Mouse (Mus musculus) macrophage (primary cell): ENCODE results near the gene Nos1ap. TPM values are rescaled to one million over a fixed set of nuclear protein-coding genes. Genes with fewer than 3 reads are reported as not detected.

Experiments
- H3K27ac ChIP-seq: fragments of 350-480 bp; formaldehyde crosslinking; 2 replicates; pipeline ENCODE4 v1.9.0; 2021
- H3K36me3 ChIP-seq: fragments of 350-480 bp; formaldehyde crosslinking; 2 replicates; pipeline ENCODE4 v1.9.0; 2021; ENCODE audit errors: inconsistent target
- H3K4me3 ChIP-seq: fragments of 350-480 bp; formaldehyde crosslinking; 2 replicates; pipeline ENCODE4 v1.9.0; 2021; ENCODE audit errors: inconsistent target
- H3K79me2 ChIP-seq: fragments of 350-480 bp; formaldehyde crosslinking; 2 replicates; pipeline ENCODE4 v1.9.0; 2021; ENCODE audit errors: inconsistent target
- WGBS: methylation state at CpG from one replicate; pipeline ENCODE4 v1.1.7; 2026; ENCODE audit warnings: inconsistent platforms; ENCODE audit not compliant: missing documents; 5-methylcytosine and 5-hydroxymethylcytosine counted together
- polyA plus RNA-seq: library from polyadenylated mRNA; stranded (reverse); fragments of 250-400 nt; gene quantifications from 3 replicates; pipeline ENCODE4 v1.2.4, GENCODE M21; 2018; ENCODE audit warnings: inconsistent platforms

Gene Nos1ap
- polyA plus RNA-seq, 1 experiment from 2014 or later = 1.5 TPM

GRCm38 (mm10) chr1:170424258-170424889 lies 165.3 kb downstream of the Nos1ap start:
- 94% methylated on average over 10 of the region's 10 CpGs for WGBS
- H3K27ac ChIP-seq = no peak overlapping the region
- H3K79me2 ChIP-seq = no peaks in the 10 kb centered on the region
- H3K36me3 ChIP-seq = no peaks in the 10 kb centered on the region
- H3K4me3 ChIP-seq = no peak overlapping the region

GRCm38 (mm10) chr1:170423048-170423447 lies 166.6 kb downstream of the Nos1ap start:
- Histone ChIP-seq H3K36me3 (no peaks in the 10 kb centered on the region), H3K79me2 (no peaks in the 10 kb centered on the region), H3K4me3 (no peak overlapping the region), H3K27ac (no peak overlapping the region)
- 92% methylated on average over 1 of the region's 1 CpGs for WGBS

GRCm38 (mm10) chr1:170422188-170422587 lies 167.5 kb downstream of the Nos1ap start:
- no peaks in the 10 kb centered on the region for H3K36me3 ChIP-seq
- no peaks in the 10 kb centered on the region for H3K79me2 ChIP-seq
- WGBS = 88% methylated on average over 4 of the region's 4 CpGs
- no peak overlapping the region for H3K4me3 ChIP-seq
- no peak overlapping the region for H3K27ac ChIP-seq

- no peak overlapping the region for H3K27ac ChIP-seq
- WGBS = 90% methylated on average over 3 of the region's 3 CpGs
- H3K4me3 ChIP-seq = no peak overlapping the region
- no peaks in the 10 kb centered on the region for H3K79me2 ChIP-seq
- no peaks in the 10 kb centered on the region for H3K36me3 ChIP-seq
Observed at GRCm38 (mm10) chr1:170419961-170420360, 169.7 kb downstream of the Nos1ap start.

GRCm38 (mm10) chr1:170418131-170418530 lies 171.5 kb downstream of the Nos1ap start:
- Histone ChIP-seq H3K79me2 (no peaks in the 10 kb centered on the region), H3K27ac (no peak overlapping the region), H3K4me3 (no peak overlapping the region), H3K36me3 (no peaks in the 10 kb centered on the region)
- WGBS = 14% methylated on average over 1 of the region's 1 CpGs

GRCm38 (mm10) chr1:170416967-170417366 lies 172.7 kb downstream of the Nos1ap start:
- H3K4me3 ChIP-seq = no peak overlapping the region
- H3K27ac ChIP-seq = no peak overlapping the region
- WGBS = 100% methylated on average over 2 of the region's 2 CpGs
- no peaks in the 10 kb centered on the region for H3K36me3 ChIP-seq
- no peaks in the 10 kb centered on the region for H3K79me2 ChIP-seq

GRCm38 (mm10) chr1:170416206-170416605 lies 173.5 kb downstream of the Nos1ap start:
- no peak overlapping the region for H3K4me3 ChIP-seq
- 91% methylated on average over 6 of the region's 6 CpGs for WGBS
- no peak overlapping the region for H3K27ac ChIP-seq
- H3K36me3 ChIP-seq = no peaks in the 10 kb centered on the region
- H3K79me2 ChIP-seq = no peaks in the 10 kb centered on the region

- WGBS = 78% methylated on average over 3 of the region's 3 CpGs
Observed at GRCm38 (mm10) chr1:170415395-170415794, 174.3 kb downstream of the Nos1ap start.

GRCm38 (mm10) chr1:170410402-170411191 lies 179.1 kb downstream of the Nos1ap start:
- 97% methylated on average over 8 of the region's 8 CpGs for WGBS
- no peak overlapping the region for H3K27ac ChIP-seq
- H3K79me2 ChIP-seq = no peaks in the 10 kb centered on the region
- H3K4me3 ChIP-seq = no peak overlapping the region
- H3K36me3 ChIP-seq = no peaks in the 10 kb centered on the region

More at GRCm38 (mm10) chr1:170415395-170415794, 174.3 kb downstream of the Nos1ap start:
- H3K36me3 ChIP-seq = no peaks in the 10 kb centered on the region
- no peaks in the 10 kb centered on the region for H3K79me2 ChIP-seq
- no peak overlapping the region for H3K4me3 ChIP-seq
- H3K27ac ChIP-seq = no peak overlapping the region

GRCm38 (mm10) chr1:170409091-170409490 lies 180.6 kb downstream of the Nos1ap start:
- H3K4me3 ChIP-seq = no peak overlapping the region
- H3K79me2 ChIP-seq = no peaks in the 10 kb centered on the region
- no peak overlapping the region for H3K27ac ChIP-seq
- no peaks in the 10 kb centered on the region for H3K36me3 ChIP-seq
- WGBS = 95% methylated on average over 4 of the region's 4 CpGs

- no peaks in the 10 kb centered on the region for H3K79me2 ChIP-seq
- H3K4me3 ChIP-seq = no peak overlapping the region
- WGBS = 86% methylated on average over 8 of the region's 8 CpGs
- H3K27ac ChIP-seq = no peak overlapping the region
- no peaks in the 10 kb centered on the region for H3K36me3 ChIP-seq
Observed at GRCm38 (mm10) chr1:170406921-170407320, 182.7 kb downstream of the Nos1ap start.

GRCm38 (mm10) chr1:170405152-170405551 lies 184.5 kb downstream of the Nos1ap start:
- 54% methylated on average over 2 of the region's 2 CpGs for WGBS
- no peak overlapping the region for H3K4me3 ChIP-seq
- no peaks in the 10 kb centered on the region for H3K36me3 ChIP-seq
- H3K27ac ChIP-seq = no peak overlapping the region
- no peaks in the 10 kb centered on the region for H3K79me2 ChIP-seq

GRCm38 (mm10) chr1:170402682-170403081 lies 187.0 kb downstream of the Nos1ap start:
- no peak overlapping the region for H3K4me3 ChIP-seq
- H3K27ac ChIP-seq = no peak overlapping the region
- H3K79me2 ChIP-seq = no peaks in the 10 kb centered on the region
- 91% methylated on average over 4 of the region's 4 CpGs for WGBS
- no peaks in the 10 kb centered on the region for H3K36me3 ChIP-seq

- WGBS = 91% methylated on average over 4 of the region's 4 CpGs
- H3K4me3 ChIP-seq = no peak overlapping the region
- H3K36me3 ChIP-seq = no peaks in the 10 kb centered on the region
- no peak overlapping the region for H3K27ac ChIP-seq
- no peaks in the 10 kb centered on the region for H3K79me2 ChIP-seq
Observed at GRCm38 (mm10) chr1:170398866-170399265, 190.8 kb downstream of the Nos1ap start.

- no peak overlapping the region for H3K4me3 ChIP-seq
- H3K27ac ChIP-seq = no peak overlapping the region
- no peaks in the 10 kb centered on the region for H3K79me2 ChIP-seq
- no peaks in the 10 kb centered on the region for H3K36me3 ChIP-seq
- 85% methylated on average over 2 of the region's 2 CpGs for WGBS
Observed at GRCm38 (mm10) chr1:170395101-170395500, 194.6 kb downstream of the Nos1ap start.
